Mouse (Mus musculus) ES-E14 (cell line): ENCODE results near the gene Kcnk5.

Experiments
- CHD2 ChIP-seq: IDR thresholded peaks from 2 replicates; pipeline ENCODE4 v1.6.1; 2014; ENCODE audit warnings: mild to moderate bottlenecking, low read depth, low read length, inconsistent platforms
- HCFC1 ChIP-seq: IDR thresholded peaks from 2 replicates; pipeline ENCODE4 v1.6.1; 2012; ENCODE audit warnings: low read length, inconsistent platforms, borderline replicate concordance; ENCODE audit not compliant: insufficient read depth
- MAFK ChIP-seq: IDR thresholded peaks from 2 replicates; pipeline ENCODE4 v1.6.1; 2014; ENCODE audit warnings: mild to moderate bottlenecking, low read depth, low read length, inconsistent platforms; ENCODE audit not compliant: insufficient read depth
- ZNF384 ChIP-seq: IDR thresholded peaks from 2 replicates; pipeline ENCODE4 v1.6.1; 2012; ENCODE audit warnings: low read depth, low read length, inconsistent platforms

DNA sequence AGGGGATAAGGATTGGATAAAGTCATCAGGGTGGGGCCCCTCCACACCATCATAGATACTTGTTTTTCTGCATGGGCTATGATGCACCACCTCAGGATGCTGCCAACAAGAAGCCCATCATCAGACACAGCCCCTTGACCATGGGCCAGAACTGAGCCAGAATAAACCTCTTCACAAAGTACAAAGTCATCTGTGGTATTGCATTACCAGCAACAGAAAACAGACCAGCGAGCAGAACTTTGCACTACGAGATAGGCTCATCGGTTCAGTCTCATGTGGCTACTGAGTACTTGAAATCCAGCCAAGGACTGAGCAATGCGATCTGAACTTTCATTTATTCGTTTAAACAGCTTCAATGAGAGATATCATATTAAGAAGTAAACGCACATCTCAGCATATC lies 18.9 kb downstream of the Kcnk5 start:
- TF ChIP-seq MAFK (no peak), CHD2 (no peak), HCFC1 (no peak), ZNF384 (no peak)
